Mouse (Mus musculus) liver, embryonic 14.5 days (tissue): Measurements from ENCODE around the gene Oas1g.

Experiments
- CTCF ChIP-seq: IDR thresholded peaks from 2 replicates; pipeline ENCODE4 v1.5.1; 2016; ENCODE audit warnings: antibody characterized with exemption, low read depth, control low read depth
- EP300 ChIP-seq: IDR thresholded peaks from 2 replicates; pipeline ENCODE4 v1.6.1; 2016; ENCODE audit warnings: antibody characterized with exemption, low read depth

DNA sequence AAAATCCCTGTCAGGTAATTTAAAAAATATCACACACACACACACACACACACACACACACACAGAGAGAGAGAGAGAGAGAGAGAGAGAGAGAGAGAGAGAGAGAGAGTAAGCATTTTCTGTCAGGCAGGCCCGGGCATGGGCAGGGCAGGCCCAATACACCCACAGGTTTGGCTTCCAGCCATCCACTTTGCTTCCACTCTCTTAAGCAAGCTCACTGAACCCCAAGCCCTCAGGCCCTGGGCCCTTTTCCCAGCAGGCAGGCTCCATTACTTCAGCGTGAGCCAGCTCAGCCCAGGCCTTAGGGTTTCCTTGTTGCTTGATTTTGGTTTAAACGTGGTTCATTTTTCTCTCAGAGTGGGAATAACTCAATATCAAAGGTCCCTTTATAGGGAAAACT, 42.7 kb downstream of the Oas1g start:
- TF ChIP-seq CTCF: no peak
- TF ChIP-seq EP300: no peak
